Mouse (Mus musculus) bone marrow, adult 2 months (tissue): Measurements from ENCODE around the gene Luc7l3.

Experiments
- CTCF ChIP-seq: fragments of 200-500 bp; IDR thresholded peaks from 2 replicates; pipeline ENCODE4 v1.5.1; 2011; ENCODE audit warnings: low read length, control low read depth; ENCODE audit not compliant: control insufficient read depth, insufficient read depth
- POLR2A ChIP-seq: fragments of 200-500 bp; IDR thresholded peaks from 2 replicates; pipeline ENCODE4 v1.6.1; 2011; ENCODE audit warnings: low read depth, mild to moderate bottlenecking, control low read depth, low read length, borderline replicate concordance; ENCODE audit not compliant: control insufficient read depth

GRCm38 (mm10) chr11:94343955-94344358 is 22.2 kb upstream of the Luc7l3 start:
- TF ChIP-seq CTCF (no peak), POLR2A (no peak)
